Mouse (Mus musculus) E14TG2a.4 (cell line): ENCODE measurements around the gene Ctrl.

ENCODE experiments used
- CTCF ChIP-seq: conservative IDR thresholded peaks from 2 replicates; pipeline ENCODE4 v1.5.1; 2014; ENCODE audit warnings: low read length
- NANOG ChIP-seq: IDR thresholded peaks from 2 replicates; pipeline ENCODE4 v1.6.1; 2014; ENCODE audit warnings: borderline replicate concordance, low read length, mixed read lengths
- POU5F1 ChIP-seq: IDR thresholded peaks from 2 replicates; pipeline ENCODE4 v1.6.1; 2014; ENCODE audit warnings: low read length, borderline replicate concordance

DNA sequence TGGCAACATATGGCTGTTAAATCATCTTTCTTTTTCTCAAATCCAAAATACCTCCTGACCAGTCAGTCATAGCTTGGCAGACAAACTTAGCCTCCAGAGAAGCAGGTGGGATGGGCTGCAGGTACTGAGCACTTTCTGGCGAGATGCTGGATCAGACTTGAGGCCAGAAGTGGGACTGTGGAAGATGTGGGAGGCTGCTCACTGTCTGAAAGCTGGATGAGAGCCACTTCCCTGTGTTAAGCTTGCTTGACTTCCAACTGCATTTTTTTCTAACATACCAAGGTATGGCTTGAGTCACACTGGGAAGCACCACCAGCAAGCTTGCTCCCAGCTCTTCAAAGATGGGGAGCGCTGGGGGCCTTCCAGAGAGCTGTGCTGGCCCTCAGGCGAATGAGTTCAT lies 8.5 kb downstream of the Ctrl start:
- no peak for TF ChIP-seq CTCF
- no peak for TF ChIP-seq NANOG
- no peak for TF ChIP-seq POU5F1
